Mouse (Mus musculus) liver, embryonic 14.5 days (tissue): ENCODE results near the gene Gng11. TPM values are rescaled to one million over a fixed set of nuclear protein-coding genes. Genes with fewer than 3 reads are reported as not detected.
A peak's percentile ranks its signal among the peaks of the same experiment; 100 is the strongest.

Experiments
- ATAC-seq: fragments of 200-750 bp; cut with Nextera tagmentation; 2 replicates; pipeline ENCODE4 v1.8.0; 2017; ENCODE audit warnings: moderate number of reproducible peaks, mild to moderate bottlenecking, moderate library complexity; ENCODE audit not compliant: insufficient read depth
- DNase-seq, 3 experiments: peaks; one replicate each; pipeline ENCODE4 v3.0.0-alpha.2; 2012 to 2013; ENCODE audit warnings: low read depth in 3 of 3, low spot score in 3 of 3
- H3K27ac ChIP-seq: fragments of 300-500 bp; sonication (generic); 2 replicates; pipeline ENCODE4 v1.5.1; 2014; ENCODE audit warnings: moderate library complexity, mild to moderate bottlenecking, control low read depth, inconsistent platforms
- H3K27me3 ChIP-seq: fragments of 300-500 bp; sonication (generic); 2 replicates; pipeline ENCODE4 v1.6.1; 2014; ENCODE audit warnings: mild to moderate bottlenecking, low read length, moderate library complexity; ENCODE audit not compliant: control insufficient read depth, insufficient read depth
- H3K36me3 ChIP-seq: fragments of 300-500 bp; sonication (generic); replicated peaks from 2 replicates; pipeline ENCODE4 v1.6.1; 2014; ENCODE audit warnings: low read depth; ENCODE audit not compliant: control insufficient read depth, insufficient read depth
- H3K4me1 ChIP-seq, 2 experiments: fragments of 200-500 bp in 1 of 2; fragments of 300-500 bp in 1 of 2; sonication (generic) in 1 of 2; replicated peaks; 2 replicates each; pipeline ENCODE4 v1.6.1; 2012 to 2014; ENCODE audit warnings: antibody characterized with exemption in 1 of 2, inconsistent platforms in 1 of 2, low read length in 1 of 2; ENCODE audit not compliant: control insufficient read depth in 2 of 2, insufficient read depth in 2 of 2
- H3K4me2 ChIP-seq: fragments of 300-500 bp; sonication (generic); 2 replicates; pipeline ENCODE4 v1.6.1; 2014; ENCODE audit warnings: low read depth, mild to moderate bottlenecking, control low read depth, moderate library complexity
- H3K4me3 ChIP-seq, 2 experiments: fragments of 200-500 bp in 1 of 2; fragments of 300-500 bp in 1 of 2; sonication (generic) in 1 of 2; 2 replicates each; pipeline ENCODE4 v1.5.1; 2012 to 2014; ENCODE audit warnings: low read depth in 2 of 2, low read length in 2 of 2, mild to moderate bottlenecking in 2 of 2, control low read depth in 1 of 2, inconsistent platforms in 1 of 2, moderate library complexity in 1 of 2; ENCODE audit not compliant: insufficient read depth in 1 of 2
- H3K9ac ChIP-seq: fragments of 300-500 bp; sonication (generic); replicated peaks from 2 replicates; pipeline ENCODE4 v1.6.1; 2014; ENCODE audit warnings: mild to moderate bottlenecking, control low read depth, moderate library complexity
- H3K9me3 ChIP-seq: fragments of 300-500 bp; sonication (generic); 2 replicates; pipeline ENCODE4 v1.6.1; 2016; ENCODE audit warnings: low read length, mixed read lengths; ENCODE audit not compliant: control insufficient read depth
- CTCF ChIP-seq: IDR thresholded peaks from 2 replicates; pipeline ENCODE4 v1.5.1; 2016; ENCODE audit warnings: antibody characterized with exemption, low read depth, control low read depth
- EP300 ChIP-seq: IDR thresholded peaks from 2 replicates; pipeline ENCODE4 v1.6.1; 2016; ENCODE audit warnings: antibody characterized with exemption, low read depth
- WGBS: fragments of 180-500 bp; shearing (Covaris S2); extraction: QIAGEN DNeasy Blood & Tissue Kit; methylation state at CpG from one replicate; pipeline ENCODE4 v1.1.7; 2014; ENCODE audit not compliant: insufficient replicate concordance; 5-methylcytosine and 5-hydroxymethylcytosine counted together
- polyA plus RNA-seq, 2 experiments: library from polyadenylated mRNA; depleted of rRNA in 1 of 2; stranded (reverse) in 1 of 2; unstranded in 1 of 2; fragments of >200 nt; fragmentation: Nextera tagmentation in 1 of 2; extraction: Ambion mirVana in 1 of 2; gene quantifications; 2 replicates each; pipeline versions ENCODE4 v1.2.1 to v1.2.3; 2012 to 2014

The Gng11 gene
- polyA plus RNA-seq, 2 experiments = 6.9 to 22.9 TPM

DNA sequence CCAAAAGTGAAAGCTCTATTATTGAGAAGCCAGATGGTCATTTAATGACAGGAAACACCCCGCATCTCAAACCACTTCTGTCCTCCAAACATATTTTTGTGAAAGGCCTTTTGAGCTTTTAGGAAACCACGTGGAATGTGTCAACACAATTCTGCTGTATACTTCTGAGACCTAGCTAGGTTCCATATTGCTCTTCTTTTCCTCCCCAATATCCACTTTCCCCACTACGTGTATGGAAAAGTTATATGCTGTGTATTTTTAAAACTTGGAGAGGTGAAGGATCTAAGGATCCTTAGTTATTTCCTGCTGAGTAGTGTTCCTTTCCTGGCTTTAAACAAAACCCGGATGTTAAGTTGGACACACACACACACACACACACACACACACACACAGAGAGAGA lies 259 bp upstream of the Gng11 start:
- Histone ChIP-seq H3K27ac (no peak overlapping the region), H3K4me3 (no peak overlapping the region), H3K36me3 (no peaks in the 10 kb centered on the region), H3K4me1 (peaks cover 0 to 5% of the 10 kb centered on the region in 2 experiments; a peak in 1 of 4 replicates), H3K9me3 (no peaks in the 10 kb centered on the region), H3K4me2 (peak overlapping the region; percentile 54; the same call in 1 of the 2 replicates), H3K27me3 (no peaks in the 10 kb centered on the region), H3K9ac (no peak overlapping the region)
- TF ChIP-seq EP300 (no peak), CTCF (no peak)
- DNase-seq = no peak
- 17% methylated on average over 4 of the region's 4 CpGs for WGBS
- ATAC-seq = peak; percentile 33; the same call in 1 of the 2 replicates

DNA sequence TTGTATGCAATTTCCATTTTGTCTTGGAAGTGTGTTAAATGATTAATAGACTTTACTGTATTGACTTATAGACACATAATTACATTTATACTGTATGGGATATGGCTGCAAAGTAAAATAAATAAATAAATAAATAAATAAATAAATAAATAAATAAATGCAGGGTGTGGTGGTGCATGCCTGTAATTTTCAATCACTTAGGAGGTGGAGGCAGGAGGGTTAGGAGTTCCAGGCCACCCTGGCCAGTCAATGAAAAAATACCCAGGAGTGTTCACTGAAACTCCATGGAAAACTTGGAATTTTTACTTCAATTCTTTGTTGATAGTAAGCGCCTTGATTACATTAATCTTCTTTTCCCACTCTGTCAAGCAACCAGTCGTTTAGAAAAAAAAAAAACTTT lies 1.1 kb downstream of the Gng11 start:
- Histone ChIP-seq H3K27ac (no peak overlapping the region), H3K27me3 (no peaks in the 10 kb centered on the region), H3K4me2 (peak overlapping the region; percentile 54), H3K9ac (no peak overlapping the region), H3K4me3 (peak overlapping the region; percentile 52 to 53; a peak in 3 of 4 replicates), H3K4me1 (peaks cover 0 to 5% of the 10 kb centered on the region in 2 experiments; a peak in 1 of 4 replicates), H3K36me3 (no peaks in the 10 kb centered on the region), H3K9me3 (no peaks in the 10 kb centered on the region)
- 43% methylated on average over 2 of the region's 2 CpGs for WGBS
- ATAC-seq (no peak), DNase-seq (no peak)
- TF ChIP-seq CTCF (no peak), EP300 (no peak)

DNA sequence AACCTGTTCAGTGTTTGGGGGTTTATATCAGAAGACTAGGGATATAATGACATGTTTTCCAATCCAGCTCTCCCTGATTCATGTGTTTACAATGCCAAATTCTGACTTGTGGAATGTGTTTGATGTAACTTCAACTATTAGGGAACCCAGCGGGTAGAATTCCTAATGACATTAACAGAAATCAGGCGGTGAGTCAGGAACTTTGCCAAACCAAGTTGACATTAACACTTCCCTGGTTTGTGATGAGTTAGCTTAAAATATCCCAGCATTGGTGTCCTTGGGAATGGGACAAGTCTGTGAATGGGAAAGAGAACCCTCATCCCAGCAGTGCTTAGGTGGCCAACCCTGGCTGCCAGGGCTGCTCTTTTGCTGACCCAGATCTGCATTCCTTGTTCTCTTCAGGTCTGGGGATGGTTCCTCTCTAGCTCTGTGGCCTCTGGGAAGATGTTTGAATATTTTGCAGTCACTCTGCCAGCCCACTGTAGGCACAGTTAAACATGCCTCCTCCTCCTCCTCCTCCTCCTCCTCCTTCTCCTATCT lies 4.9 kb downstream of the Gng11 start:
- DNase-seq (no peak), ATAC-seq (no peak)
- Histone ChIP-seq H3K9ac (no peak overlapping the region), H3K36me3 (no peaks in the 10 kb centered on the region), H3K4me1 (no peaks in the 10 kb centered on the region), H3K4me2 (no peak overlapping the region), H3K4me3 (no peak overlapping the region), H3K27ac (no peak overlapping the region), H3K27me3 (no peaks in the 10 kb centered on the region), H3K9me3 (no peaks in the 10 kb centered on the region)
- TF ChIP-seq EP300 (no peak), CTCF (no peak)
- 56% methylated on average over 2 of the region's 2 CpGs for WGBS

DNA sequence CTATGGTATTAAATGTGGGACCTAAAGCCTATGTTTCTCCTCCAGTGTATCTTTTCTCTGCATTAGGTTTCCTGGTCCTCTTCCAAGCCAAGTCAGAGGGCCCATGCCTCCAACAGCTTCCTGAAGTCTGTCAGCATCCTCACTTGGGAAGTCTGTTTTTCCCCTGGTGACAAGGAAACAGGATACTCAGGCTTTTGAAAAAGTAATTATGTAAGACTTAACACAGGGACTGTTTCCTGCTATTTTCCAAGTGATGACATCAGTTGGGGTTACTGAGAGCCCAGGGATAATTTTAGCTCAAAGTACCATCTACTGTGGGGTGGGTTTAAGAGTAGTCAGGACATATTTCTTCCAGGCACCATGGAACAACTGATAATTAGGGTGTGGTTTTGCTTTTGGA lies 5.8 kb downstream of the Gng11 start:
- H3K4me2 ChIP-seq = no peak overlapping the region
- TF ChIP-seq EP300 = no peak
- no peak for TF ChIP-seq CTCF

DNA sequence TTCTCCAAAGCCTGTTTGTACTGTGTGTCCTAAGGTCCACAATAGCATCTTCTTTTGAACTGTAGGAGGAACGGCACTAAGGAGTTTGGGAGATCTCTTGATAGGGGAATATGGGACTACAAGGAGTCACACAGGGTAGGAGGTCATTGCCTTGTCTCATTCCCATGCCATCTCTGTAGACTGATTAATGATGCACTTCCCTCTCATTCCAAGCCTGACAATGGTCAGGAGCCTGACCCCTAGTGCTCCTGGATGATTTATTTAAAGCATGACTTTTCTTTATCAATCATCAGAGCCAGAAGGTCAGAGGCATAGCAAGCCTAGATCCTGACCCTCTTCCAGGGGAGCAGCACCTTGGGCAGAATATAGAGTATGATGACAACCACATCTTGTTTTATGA lies 18.9 kb downstream of the Gng11 start:
- H3K27ac ChIP-seq = no peak overlapping the region
- DNase-seq = no peak
- ATAC-seq = no peak
- TF ChIP-seq CTCF = no peak
- TF ChIP-seq EP300 = no peak
- H3K9ac ChIP-seq = no peak overlapping the region
- no peak overlapping the region for H3K4me2 ChIP-seq
- no peaks in the 10 kb centered on the region for H3K9me3 ChIP-seq
- H3K4me3 ChIP-seq = no peak overlapping the region
- H3K27me3 ChIP-seq = no peaks in the 10 kb centered on the region
- WGBS = 62% methylated on average over 1 of the region's 1 CpGs
- H3K4me1 ChIP-seq = no peaks in the 10 kb centered on the region
- H3K36me3 ChIP-seq = no peaks in the 10 kb centered on the region

More for the DNA sequence above, 5.8 kb downstream of the Gng11 start:
- H3K9ac ChIP-seq = no peak overlapping the region
- no peak for ATAC-seq
- H3K4me1 ChIP-seq = no peaks in the 10 kb centered on the region
- no peaks in the 10 kb centered on the region for H3K36me3 ChIP-seq
- no peak overlapping the region for H3K27ac ChIP-seq
- no peak for DNase-seq
- no peak overlapping the region for H3K4me3 ChIP-seq
- H3K27me3 ChIP-seq = no peaks in the 10 kb centered on the region
- H3K9me3 ChIP-seq = no peaks in the 10 kb centered on the region
